Mouse (Mus musculus) neural tube, embryonic 14.5 days (tissue): ENCODE measurements at regions not wholly inside any gene's neighbourhood (a gene's known extent, or its start where the extent isn't known, plus 50 kb on each side); places are given as distances from the start of the nearest gene placed in this dataset.
A peak's percentile ranks its signal among the peaks of the same experiment; 100 is the strongest.

Experiments
- ATAC-seq: fragments of 200-750 bp; cut with Nextera tagmentation; 2 replicates; pipeline ENCODE4 v1.8.0; 2017; ENCODE audit warnings: low read depth, mild to moderate bottlenecking, moderate TSS enrichment, moderate library complexity
- H3K27ac ChIP-seq: fragments of 300-500 bp; sonication (generic); 2 replicates; pipeline ENCODE4 v1.5.1; 2014; ENCODE audit warnings: low read depth, mild to moderate bottlenecking, control low read depth, low read length, moderate library complexity, mixed read lengths
- H3K27me3 ChIP-seq: fragments of 300-500 bp; sonication (generic); 2 replicates; pipeline ENCODE4 v1.6.1; 2014; ENCODE audit warnings: low read length; ENCODE audit not compliant: control insufficient read depth, insufficient read depth
- H3K36me3 ChIP-seq: fragments of 300-500 bp; sonication (generic); 2 replicates; pipeline ENCODE4 v1.6.1; 2014; ENCODE audit warnings: low read length, mixed read lengths; ENCODE audit not compliant: control insufficient read depth, insufficient read depth
- H3K4me1 ChIP-seq: fragments of 300-500 bp; sonication (generic); 2 replicates; pipeline ENCODE4 v1.6.1; 2014; ENCODE audit warnings: low read length; ENCODE audit not compliant: control insufficient read depth, insufficient read depth
- H3K4me2 ChIP-seq: fragments of 300-500 bp; sonication (generic); 2 replicates; pipeline ENCODE4 v1.6.1; 2014; ENCODE audit warnings: mild to moderate bottlenecking, low read depth, low read length, control low read depth
- H3K4me3 ChIP-seq: fragments of 300-500 bp; sonication (generic); 2 replicates; pipeline ENCODE4 v1.5.1; 2014; ENCODE audit warnings: low read depth, low read length, control low read depth, mixed read lengths
- H3K9ac ChIP-seq: fragments of 300-500 bp; sonication (generic); replicated peaks from 2 replicates; pipeline ENCODE4 v1.6.1; 2014; ENCODE audit warnings: low read depth, mild to moderate bottlenecking, control low read depth, low read length, mixed read lengths
- H3K9me3 ChIP-seq: fragments of 300-500 bp; sonication (generic); 2 replicates; pipeline ENCODE4 v1.6.1; 2016; ENCODE audit warnings: low read length; ENCODE audit not compliant: control insufficient read depth
- WGBS: fragments of 180-500 bp; shearing (Covaris S2); extraction: QIAGEN DNeasy Blood & Tissue Kit; methylation state at CpG from one replicate; pipeline ENCODE4 v1.1.7; 2014; 5-methylcytosine and 5-hydroxymethylcytosine counted together

- no peaks in the 10 kb centered on the region for H3K36me3 ChIP-seq
- H3K27me3 ChIP-seq = no peaks in the 10 kb centered on the region
- H3K4me3 ChIP-seq = no peak overlapping the region
- no peak overlapping the region for H3K4me2 ChIP-seq
- no peaks in the 10 kb centered on the region for H3K9me3 ChIP-seq
- 83% methylated on average over 9 of the region's 9 CpGs for WGBS
- no peak overlapping the region for H3K27ac ChIP-seq
- H3K4me1 ChIP-seq = peaks cover 7% of the 10 kb centered on the region; the same call in 1 of the 2 replicates
- no peak for ATAC-seq
- H3K9ac ChIP-seq = no peak overlapping the region
These were observed 161.3 kb downstream of the Npr3 start for GRCm38 (mm10) chr15:11745629-11746372.

- 66% methylated on average over 5 of the region's 5 CpGs for WGBS
These were observed 162.2 kb downstream of the Npr3 start for GRCm38 (mm10) chr15:11744903-11745302.

GRCm38 (mm10) chr15:11744296-11744695 lies 162.8 kb downstream of the Npr3 start:
- no peak overlapping the region for H3K9ac ChIP-seq
- 85% methylated on average over 2 of the region's 2 CpGs for WGBS
- H3K9me3 ChIP-seq = no peaks in the 10 kb centered on the region
- no peak overlapping the region for H3K27ac ChIP-seq
- H3K4me1 ChIP-seq = peaks cover 7% of the 10 kb centered on the region; the same call in 1 of the 2 replicates
- H3K27me3 ChIP-seq = no peaks in the 10 kb centered on the region
- no peak overlapping the region for H3K4me3 ChIP-seq
- no peak for ATAC-seq
- no peaks in the 10 kb centered on the region for H3K36me3 ChIP-seq
- H3K4me2 ChIP-seq = no peak overlapping the region

More at GRCm38 (mm10) chr15:11744903-11745302, 162.2 kb downstream of the Npr3 start:
- ATAC-seq = no peak
- no peak overlapping the region for H3K9ac ChIP-seq
- H3K4me2 ChIP-seq = no peak overlapping the region
- no peaks in the 10 kb centered on the region for H3K36me3 ChIP-seq
- peaks cover 7% of the 10 kb centered on the region; the same call in 1 of the 2 replicates for H3K4me1 ChIP-seq
- H3K27me3 ChIP-seq = no peaks in the 10 kb centered on the region
- no peaks in the 10 kb centered on the region for H3K9me3 ChIP-seq
- no peak overlapping the region for H3K4me3 ChIP-seq
- no peak overlapping the region for H3K27ac ChIP-seq

GRCm38 (mm10) chr15:11742820-11743219 lies 164.3 kb downstream of the Npr3 start:
- Histone ChIP-seq H3K4me1 (peaks cover 7% of the 10 kb centered on the region; the same call in 1 of the 2 replicates), H3K27ac (no peak overlapping the region), H3K9me3 (no peaks in the 10 kb centered on the region), H3K4me2 (no peak overlapping the region), H3K36me3 (no peaks in the 10 kb centered on the region), H3K4me3 (no peak overlapping the region), H3K9ac (no peak overlapping the region), H3K27me3 (no peaks in the 10 kb centered on the region)
- WGBS = 77% methylated on average over 7 of the region's 7 CpGs
- ATAC-seq = no peak

GRCm38 (mm10) chr15:11742346-11742729 lies 164.7 kb downstream of the Npr3 start:
- WGBS = 11% methylated on average over 6 of the region's 6 CpGs
- no peak overlapping the region for H3K27ac ChIP-seq
- peaks cover 7% of the 10 kb centered on the region; the same call in 1 of the 2 replicates for H3K4me1 ChIP-seq
- H3K4me3 ChIP-seq = no peak overlapping the region
- peak; percentile 65; the same call in 1 of the 2 replicates for ATAC-seq
- no peak overlapping the region for H3K9ac ChIP-seq
- H3K36me3 ChIP-seq = no peaks in the 10 kb centered on the region
- peak overlapping the region; percentile 38 for H3K4me2 ChIP-seq
- no peaks in the 10 kb centered on the region for H3K27me3 ChIP-seq
- no peaks in the 10 kb centered on the region for H3K9me3 ChIP-seq

- Histone ChIP-seq H3K9me3 (no peaks in the 10 kb centered on the region), H3K27ac (no peak overlapping the region), H3K4me2 (peak overlapping the region; percentile 38), H3K9ac (no peak overlapping the region), H3K4me3 (no peak overlapping the region), H3K36me3 (no peaks in the 10 kb centered on the region), H3K4me1 (peaks cover 7% of the 10 kb centered on the region; the same call in 1 of the 2 replicates), H3K27me3 (no peaks in the 10 kb centered on the region)
- 20% methylated on average over 18 of the region's 18 CpGs for WGBS
- peak; percentile 69 for ATAC-seq
These were observed 165.3 kb downstream of the Npr3 start for GRCm38 (mm10) chr15:11741598-11742345.

- H3K27me3 ChIP-seq = no peaks in the 10 kb centered on the region
- no peak overlapping the region for H3K4me3 ChIP-seq
- no peak overlapping the region for H3K9ac ChIP-seq
- no peak overlapping the region for H3K27ac ChIP-seq
- 79% methylated on average over 4 of the region's 4 CpGs for WGBS
- no peaks in the 10 kb centered on the region for H3K36me3 ChIP-seq
- H3K4me2 ChIP-seq = no peak overlapping the region
- peaks cover 7% of the 10 kb centered on the region; the same call in 1 of the 2 replicates for H3K4me1 ChIP-seq
- ATAC-seq = no peak
- H3K9me3 ChIP-seq = no peaks in the 10 kb centered on the region
These were observed 169.6 kb downstream of the Npr3 start for GRCm38 (mm10) chr15:11737436-11738000.

- H3K36me3 ChIP-seq = no peaks in the 10 kb centered on the region
- WGBS = 92% methylated on average over 5 of the region's 5 CpGs
- ATAC-seq = no peak
- no peaks in the 10 kb centered on the region for H3K4me1 ChIP-seq
- no peak overlapping the region for H3K4me2 ChIP-seq
- no peaks in the 10 kb centered on the region for H3K9me3 ChIP-seq
- no peaks in the 10 kb centered on the region for H3K27me3 ChIP-seq
- no peak overlapping the region for H3K9ac ChIP-seq
- H3K27ac ChIP-seq = no peak overlapping the region
- H3K4me3 ChIP-seq = no peak overlapping the region
These were observed 172.3 kb downstream of the Npr3 start for GRCm38 (mm10) chr15:11734639-11735265.
